Mouse (Mus musculus) midbrain, embryonic 12.5 days (tissue): ENCODE results near the gene Bcat1. TPM values are rescaled to one million over a fixed set of nuclear protein-coding genes. Genes with fewer than 3 reads are reported as not detected.
A peak's percentile ranks its signal among the peaks of the same experiment; 100 is the strongest.

Source experiments
- ATAC-seq: fragments of 200-750 bp; cut with Nextera tagmentation; 2 replicates; pipeline ENCODE4 v1.8.0; 2017; ENCODE audit warnings: low read depth, moderate TSS enrichment, moderate library complexity; ENCODE audit not compliant: low FRiP score
- H3K27ac ChIP-seq: fragments of 300-500 bp; sonication (generic); replicated peaks from 2 replicates; pipeline ENCODE4 v1.5.1; 2016; ENCODE audit warnings: mild to moderate bottlenecking
- H3K27me3 ChIP-seq: fragments of 300-500 bp; sonication (generic); 2 replicates; pipeline ENCODE4 v1.6.1; 2016; ENCODE audit warnings: mild to moderate bottlenecking
- H3K36me3 ChIP-seq: fragments of 300-500 bp; sonication (generic); 2 replicates; pipeline ENCODE4 v1.6.1; 2016
- H3K4me1 ChIP-seq: fragments of 300-500 bp; sonication (generic); 2 replicates; pipeline ENCODE4 v1.6.1; 2016
- H3K4me2 ChIP-seq: fragments of 300-500 bp; sonication (generic); replicated peaks from 2 replicates; pipeline ENCODE4 v1.6.1; 2016; ENCODE audit warnings: mild to moderate bottlenecking, moderate library complexity
- H3K4me3 ChIP-seq: fragments of 300-500 bp; sonication (generic); 2 replicates; pipeline ENCODE4 v1.5.1; 2016; ENCODE audit warnings: mild to moderate bottlenecking
- H3K9ac ChIP-seq: fragments of 300-500 bp; sonication (generic); replicated peaks from 2 replicates; pipeline ENCODE4 v1.6.1; 2016; ENCODE audit warnings: mild to moderate bottlenecking, moderate library complexity
- H3K9me3 ChIP-seq: fragments of 300-500 bp; sonication (generic); 2 replicates; pipeline ENCODE4 v1.6.1; 2016; ENCODE audit warnings: mild to moderate bottlenecking
- WGBS: fragments of 180-500 bp; shearing (Covaris S2); methylation state at CpG from one replicate; pipeline ENCODE4 v1.1.7; 2016; 5-methylcytosine and 5-hydroxymethylcytosine counted together
- polyA plus RNA-seq: library from polyadenylated mRNA; unstranded; fragments of >200 nt; fragmentation: Nextera tagmentation; extraction: Ambion mirVana; gene quantifications from 2 replicates; pipeline ENCODE4 v1.2.1, GENCODE M21; 2016

Gene Bcat1
- 105 and 107 TPM in 2 replicates for polyA plus RNA-seq

- WGBS: under 1% methylated on average over 39 of the region's 39 CpGs
These were observed at the start of gene Bcat1 for GRCm38 (mm10) chr6:145075548-145076224. TSS of gene Bcat1 (minus strand) at chr6:145076184.

DNA sequence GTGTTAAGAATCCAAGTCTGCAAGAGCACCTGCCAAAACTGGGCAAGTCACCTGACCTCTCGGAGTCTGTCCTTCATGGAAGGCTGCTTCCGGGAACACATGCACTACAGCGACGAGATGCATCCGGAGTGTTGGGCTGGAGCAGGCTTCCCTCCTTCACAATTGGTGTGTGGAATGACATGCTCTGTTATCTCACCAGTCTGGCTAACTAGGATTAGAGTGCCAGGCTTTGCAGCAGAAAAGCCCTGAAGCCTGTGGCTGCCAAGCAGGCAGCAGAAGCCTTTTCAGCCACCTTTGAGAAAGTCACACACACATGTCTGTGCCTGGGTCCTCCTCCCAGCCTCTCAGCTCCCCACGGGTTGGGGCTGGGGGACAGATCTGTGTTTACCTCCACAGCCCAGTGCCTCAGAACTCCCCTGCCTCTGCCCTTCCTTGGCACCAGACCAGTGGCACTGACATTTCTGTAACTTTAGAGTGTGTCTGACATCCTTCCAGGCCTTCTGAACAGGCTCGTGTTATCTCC, 49.7 kb upstream of the Bcat1 start:
- Histone ChIP-seq H3K9me3 (no peaks in the 10 kb centered on the region), H3K4me1 (peaks cover 14% of the 10 kb centered on the region; the same call in 1 of the 2 replicates), H3K4me2 (no peak overlapping the region), H3K36me3 (no peaks in the 10 kb centered on the region), H3K4me3 (no peak overlapping the region), H3K27ac (no peak overlapping the region), H3K9ac (no peak overlapping the region), H3K27me3 (peaks cover 11% of the 10 kb centered on the region)
- ATAC-seq: no peak
- 72% methylated on average over 7 of the region's 7 CpGs for WGBS

More at GRCm38 (mm10) chr6:145075548-145076224, at the start of gene Bcat1:
- Histone ChIP-seq H3K4me1 (peaks cover 7% of the 10 kb centered on the region; the same call in 1 of the 2 replicates), H3K36me3 (no peaks in the 10 kb centered on the region), H3K27me3 (peaks cover 9% of the 10 kb centered on the region; the same call in 1 of the 2 replicates), H3K4me3 (peak within 1 kb of the TSS; percentile 49), H3K9ac (peak within 1 kb of the TSS; percentile 54), H3K27ac (no peak within 1 kb of the TSS), H3K4me2 (peak within 1 kb of the TSS; percentile 72), H3K9me3 (no peaks in the 10 kb centered on the region)
- ATAC-seq: peak; percentile 84

DNA sequence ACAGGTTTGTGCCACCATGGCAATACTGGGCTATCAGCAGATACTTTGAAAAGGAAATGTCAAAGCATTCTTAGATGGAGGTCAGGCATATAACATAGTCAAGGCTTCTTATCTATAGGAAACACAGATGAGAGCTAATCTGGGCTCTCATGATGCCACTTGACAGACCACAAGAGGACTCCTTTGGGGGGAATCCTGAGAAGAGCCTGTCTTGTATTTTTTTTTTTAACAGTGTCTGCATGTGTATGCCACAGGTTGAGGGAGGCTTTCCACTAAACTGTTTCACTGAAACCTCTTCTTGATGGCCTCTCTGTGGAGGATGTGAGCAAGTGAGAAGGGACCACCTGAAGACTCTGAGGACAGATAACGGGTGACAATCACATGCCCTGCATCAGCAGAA, 48.6 kb upstream of the Bcat1 start:
- Histone ChIP-seq H3K4me2 (no peak overlapping the region), H3K4me3 (no peak overlapping the region), H3K4me1 (peaks cover 14% of the 10 kb centered on the region; the same call in 1 of the 2 replicates), H3K36me3 (no peaks in the 10 kb centered on the region), H3K9ac (no peak overlapping the region), H3K27me3 (peaks cover 14% of the 10 kb centered on the region), H3K9me3 (no peaks in the 10 kb centered on the region), H3K27ac (no peak overlapping the region)
- ATAC-seq: no peak
- WGBS: 73% methylated on average over 1 of the region's 1 CpGs

- H3K4me1 ChIP-seq: peaks cover 14% of the 10 kb centered on the region; the same call in 1 of the 2 replicates
- H3K4me3 ChIP-seq: no peak overlapping the region
- H3K27ac ChIP-seq: no peak overlapping the region
- 84% methylated on average over 11 of the region's 11 CpGs for WGBS
- peaks cover 14% of the 10 kb centered on the region for H3K27me3 ChIP-seq
- no peaks in the 10 kb centered on the region for H3K36me3 ChIP-seq
- H3K9me3 ChIP-seq: no peaks in the 10 kb centered on the region
- H3K9ac ChIP-seq: no peak overlapping the region
- no peak for ATAC-seq
- no peak overlapping the region for H3K4me2 ChIP-seq
These were observed 47.4 kb upstream of the Bcat1 start for GRCm38 (mm10) chr6:145123136-145124060.

DNA sequence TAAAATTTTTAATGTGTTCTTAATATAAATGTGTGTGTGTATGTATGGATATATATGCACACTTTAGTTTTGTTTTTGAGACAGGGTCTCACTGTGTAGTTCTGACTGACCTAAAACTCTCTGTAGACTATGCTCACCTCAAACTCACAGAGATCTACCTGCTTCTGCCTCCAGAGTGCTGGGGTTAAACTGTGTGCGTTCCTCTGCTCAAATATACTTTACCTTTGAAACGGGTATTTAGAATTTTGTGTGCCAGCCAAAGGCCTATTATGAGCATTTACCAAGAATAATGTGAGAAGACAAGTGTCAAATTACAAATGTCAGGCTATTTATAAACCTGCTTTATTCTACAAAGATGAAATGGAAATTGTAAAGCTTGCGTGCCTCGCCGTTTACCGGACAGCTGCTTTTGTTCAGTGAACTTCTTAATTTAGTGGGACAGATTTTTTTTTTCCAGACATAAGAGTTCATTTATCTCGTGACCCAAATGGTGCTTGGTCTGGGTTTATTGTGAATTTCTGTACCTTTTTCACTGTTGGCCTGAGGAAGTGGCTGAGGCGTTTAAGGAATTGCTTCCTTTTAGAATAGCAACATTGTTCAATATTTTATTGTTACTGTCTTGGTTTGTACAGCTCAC, 46.6 kb upstream of the Bcat1 start:
- no peak for ATAC-seq
- Histone ChIP-seq H3K36me3 (no peaks in the 10 kb centered on the region), H3K27me3 (peaks cover 14% of the 10 kb centered on the region), H3K9me3 (no peaks in the 10 kb centered on the region), H3K4me2 (no peak overlapping the region), H3K27ac (no peak overlapping the region), H3K4me1 (peaks cover 14% of the 10 kb centered on the region; the same call in 1 of the 2 replicates), H3K9ac (no peak overlapping the region), H3K4me3 (no peak overlapping the region)
- WGBS: 47% methylated on average over 8 of the region's 8 CpGs

DNA sequence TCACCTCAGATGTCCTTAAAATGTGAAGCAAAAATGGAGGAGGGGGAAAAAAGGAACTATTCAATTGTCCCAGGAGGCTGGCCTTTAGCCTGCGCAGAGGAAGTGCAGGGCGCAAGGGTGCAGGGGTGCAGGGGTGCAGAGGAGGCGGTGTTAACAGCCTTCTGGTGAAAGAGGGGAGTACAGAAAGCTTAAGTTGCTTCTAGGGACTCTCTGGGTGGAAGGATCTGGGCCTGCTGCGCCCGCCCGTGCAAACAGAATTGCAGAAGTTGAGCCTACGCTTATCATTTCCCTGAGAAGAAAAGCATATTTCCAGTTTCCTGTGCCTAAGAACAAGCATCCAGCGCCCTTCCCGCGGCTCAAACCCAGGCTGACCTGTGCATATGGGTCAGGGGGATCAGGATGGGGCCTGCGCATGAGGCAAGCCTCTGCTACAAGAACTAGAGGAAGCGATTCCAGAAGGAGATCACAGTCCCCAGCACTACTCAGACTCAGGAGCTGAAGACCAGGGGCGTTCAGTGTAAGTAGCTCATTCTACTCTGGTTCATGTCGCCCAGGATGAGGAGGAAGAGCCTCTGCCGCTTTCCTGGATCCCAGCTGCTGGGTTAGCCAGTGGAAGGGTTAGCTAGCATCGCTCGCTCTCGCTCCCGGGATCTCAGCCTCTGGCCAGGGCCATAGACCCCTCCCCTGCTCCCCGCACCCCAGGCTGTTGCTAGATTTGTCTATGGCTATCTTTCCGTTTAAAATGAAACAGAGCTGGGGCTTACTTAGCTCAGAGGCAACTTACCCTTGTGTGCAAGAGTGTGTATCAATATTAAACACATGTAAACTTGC, 45.8 kb upstream of the Bcat1 start:
- ATAC-seq: 0 out of 2 replicates have a peak, but pooled peaks have one; percentile 19
- Histone ChIP-seq H3K4me3 (no peak overlapping the region), H3K9ac (no peak overlapping the region), H3K36me3 (no peaks in the 10 kb centered on the region), H3K9me3 (no peaks in the 10 kb centered on the region), H3K27me3 (peaks cover 14% of the 10 kb centered on the region), H3K4me2 (no peak overlapping the region), H3K4me1 (peaks cover 18% of the 10 kb centered on the region), H3K27ac (no peak overlapping the region)
- WGBS: 42% methylated on average over 21 of the region's 21 CpGs

GRCm38 (mm10) chr6:145120787-145121589, 45.0 kb upstream of the Bcat1 start:
- Histone ChIP-seq H3K9me3 (no peaks in the 10 kb centered on the region), H3K27ac (no peak overlapping the region), H3K36me3 (no peaks in the 10 kb centered on the region), H3K4me3 (no peak overlapping the region), H3K4me2 (no peak overlapping the region), H3K4me1 (peaks cover 26% of the 10 kb centered on the region), H3K9ac (no peak overlapping the region), H3K27me3 (peaks cover 14% of the 10 kb centered on the region)
- 51% methylated on average over 18 of the region's 18 CpGs for WGBS
- ATAC-seq: no peak

GRCm38 (mm10) chr6:145120086-145120485, 44.1 kb upstream of the Bcat1 start:
- Histone ChIP-seq H3K4me2 (no peak overlapping the region), H3K9me3 (no peaks in the 10 kb centered on the region)
- WGBS: 71% methylated on average over 2 of the region's 2 CpGs

GRCm38 (mm10) chr6:145116098-145116672, 40.2 kb upstream of the Bcat1 start:
- H3K36me3 ChIP-seq: no peaks in the 10 kb centered on the region
- no peak overlapping the region; the same call in 1 of the 2 replicates for H3K9ac ChIP-seq
- H3K9me3 ChIP-seq: no peaks in the 10 kb centered on the region
- H3K27me3 ChIP-seq: peaks cover 7% of the 10 kb centered on the region
- H3K27ac ChIP-seq: peak overlapping the region; percentile 74
- H3K4me1 ChIP-seq: peaks cover 16% of the 10 kb centered on the region
- H3K4me3 ChIP-seq: no peak overlapping the region
- peak; percentile 81 for ATAC-seq
- peak overlapping the region; percentile 34 for H3K4me2 ChIP-seq
- 5% methylated on average over 4 of the region's 4 CpGs for WGBS

More at GRCm38 (mm10) chr6:145120086-145120485, 44.1 kb upstream of the Bcat1 start:
- H3K4me1 ChIP-seq: peaks cover 27% of the 10 kb centered on the region
- no peak for ATAC-seq
- no peak overlapping the region for H3K9ac ChIP-seq
- peaks cover 14% of the 10 kb centered on the region for H3K27me3 ChIP-seq
- no peak overlapping the region for H3K27ac ChIP-seq
- H3K36me3 ChIP-seq: no peaks in the 10 kb centered on the region
- H3K4me3 ChIP-seq: no peak overlapping the region

DNA sequence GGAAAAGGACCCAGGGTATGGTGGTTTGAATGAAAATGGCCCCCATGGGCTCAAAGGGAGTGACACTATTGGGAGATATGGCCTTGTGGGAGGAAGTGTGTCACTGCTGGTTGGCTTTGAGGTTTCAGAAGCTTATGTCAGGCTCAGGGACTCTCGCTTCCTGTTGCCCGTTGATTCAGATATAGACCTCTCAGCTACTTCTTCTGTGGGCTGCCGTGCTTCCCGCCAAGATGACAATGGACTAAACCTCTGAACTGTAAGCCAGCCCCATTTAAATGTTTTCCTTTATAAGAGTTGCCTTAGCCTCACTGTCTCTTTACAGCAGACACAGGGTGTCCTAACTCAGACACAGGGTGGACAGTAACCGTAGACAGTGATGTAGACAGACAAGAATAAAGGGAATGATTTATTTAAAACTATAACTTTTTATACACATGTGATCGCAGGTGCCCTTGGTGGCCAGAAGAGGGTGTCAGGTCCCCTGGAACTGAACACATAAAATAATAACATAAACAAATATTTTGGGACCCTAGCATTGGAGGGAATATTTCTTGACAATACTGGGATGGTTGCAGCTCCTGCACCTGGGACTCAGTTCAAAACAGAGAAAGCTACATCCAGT, 39.6 kb upstream of the Bcat1 start, which contains the start of gene Lrmp:
Lrmp (plus strand) TSS at position 178 of the 622 bp plus-strand sequence.
- H3K4me3 ChIP-seq: no peak within 1 kb of the TSS
- H3K9ac ChIP-seq: no peak within 1 kb of the TSS; the same call in 1 of the 2 replicates
- H3K27me3 ChIP-seq: peaks cover 2% of the 10 kb centered on the region
- H3K36me3 ChIP-seq: no peaks in the 10 kb centered on the region
- H3K4me2 ChIP-seq: peak within 1 kb of the TSS; percentile 34
- WGBS: 73% methylated on average over 6 of the region's 6 CpGs
- H3K9me3 ChIP-seq: no peaks in the 10 kb centered on the region
- peak within 1 kb of the TSS; percentile 74 for H3K27ac ChIP-seq
- peaks cover 13% of the 10 kb centered on the region for H3K4me1 ChIP-seq
- 0 out of 2 replicates have a peak, but pooled peaks have one; percentile 5 for ATAC-seq
